Mouse (Mus musculus) kidney, adult 8-10 months (tissue): Measurements from ENCODE around the gene Tmem184b.

Source experiments
- DNase-seq, 2 experiments: peaks; one replicate each; pipeline ENCODE4 v3.0.0; 2022

Tmem184b gene

DNA sequence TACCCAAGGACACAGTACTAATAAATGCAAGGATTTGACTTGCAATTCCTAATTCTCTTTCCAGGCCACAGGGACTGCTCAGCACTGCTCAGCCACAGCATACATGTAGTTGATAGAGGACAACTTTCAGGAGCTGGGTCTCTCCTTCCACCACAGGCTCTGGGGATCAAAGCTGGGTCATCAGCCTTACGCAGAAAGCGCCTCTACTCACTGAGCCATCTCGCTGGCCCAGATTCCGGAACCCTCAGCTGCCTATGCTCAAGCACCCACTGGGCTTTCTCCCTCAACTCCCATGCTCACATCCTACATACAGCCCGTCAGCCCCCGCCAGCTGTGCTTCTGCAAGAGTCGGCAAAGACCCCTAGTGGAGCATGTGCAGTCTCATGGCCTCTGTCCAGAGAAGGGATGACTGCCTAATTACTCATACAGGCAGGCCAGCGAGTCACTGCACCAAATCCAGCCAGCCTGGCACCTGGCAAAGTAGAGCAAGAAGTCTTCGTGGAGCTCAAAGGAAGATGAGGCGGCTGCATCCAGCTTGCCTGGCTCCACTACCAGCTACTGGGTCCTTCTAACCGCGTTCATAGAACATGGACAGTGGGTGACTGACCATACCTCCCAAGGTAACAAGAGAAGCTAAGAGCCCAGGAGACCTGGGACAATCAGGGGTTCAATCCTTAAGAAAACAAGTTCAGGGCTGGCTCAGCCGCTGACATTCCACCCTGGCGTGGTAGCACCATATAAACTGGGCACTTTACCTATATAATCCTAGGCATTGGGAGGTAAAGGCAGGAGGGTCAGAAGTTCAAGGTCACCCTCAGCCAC, 3.9 kb downstream of the Tmem184b start:
- DNase-seq = no peak

DNA sequence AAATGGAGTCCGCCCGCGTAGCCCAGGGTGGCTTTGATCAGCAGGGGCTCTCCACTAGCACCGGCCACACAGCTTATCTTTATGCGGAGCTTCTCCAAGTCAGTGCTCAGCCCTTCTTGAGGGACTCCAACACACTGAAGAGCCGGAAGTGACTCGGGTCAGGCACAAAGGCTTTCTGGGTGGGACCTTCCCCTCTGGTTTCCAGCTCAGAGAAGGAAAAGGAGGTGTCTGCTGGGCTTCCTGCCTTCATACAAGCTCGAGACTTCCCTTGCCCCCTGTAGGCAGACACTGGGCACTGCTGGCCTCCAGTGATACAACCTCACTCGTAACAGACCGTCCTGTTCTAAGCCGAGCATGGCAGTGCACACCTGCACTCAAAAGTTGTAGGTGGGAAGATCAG, 6.6 kb downstream of the Tmem184b start:
- DNase-seq = peak; percentile 58 to 76

DNA sequence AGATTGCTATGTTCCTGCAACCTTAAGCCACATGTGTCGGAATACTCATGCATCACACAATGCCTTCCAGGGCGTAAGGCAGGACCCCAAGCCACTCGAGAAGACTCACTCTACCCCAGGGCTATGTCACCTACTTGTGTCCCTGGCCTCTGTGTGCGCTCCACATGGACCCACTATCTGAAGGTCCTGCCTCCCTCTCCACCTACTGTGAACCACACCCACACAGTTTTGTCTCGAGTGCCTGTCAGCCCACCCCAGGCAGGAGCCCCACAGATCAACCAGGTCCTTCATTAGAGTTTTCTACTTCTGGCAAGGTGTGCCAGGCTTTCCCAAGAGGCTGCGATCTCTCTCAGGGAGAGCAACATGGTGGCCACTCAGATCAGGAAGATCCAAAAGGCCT, 8.1 kb downstream of the Tmem184b start:
- no peak for DNase-seq

DNA sequence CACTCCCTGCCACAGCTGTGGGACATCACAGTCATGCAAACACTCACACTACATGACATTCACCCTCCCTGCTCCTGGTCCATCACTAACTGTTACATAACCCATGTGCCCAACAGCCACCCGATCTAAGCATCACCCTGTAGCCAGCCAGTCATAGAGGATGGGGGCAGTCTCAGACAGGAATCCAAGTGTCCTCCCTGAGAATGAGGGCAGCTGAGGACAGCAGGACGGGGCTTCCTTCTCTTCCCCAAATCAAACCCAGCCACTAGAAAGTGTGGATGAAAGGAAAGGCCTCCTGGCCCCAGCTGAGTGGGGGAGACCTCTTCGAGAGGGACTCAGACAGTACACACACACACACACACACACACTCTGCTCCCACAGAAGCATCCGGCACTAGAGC, 8.5 kb downstream of the Tmem184b start:
- DNase-seq = no peak

DNA sequence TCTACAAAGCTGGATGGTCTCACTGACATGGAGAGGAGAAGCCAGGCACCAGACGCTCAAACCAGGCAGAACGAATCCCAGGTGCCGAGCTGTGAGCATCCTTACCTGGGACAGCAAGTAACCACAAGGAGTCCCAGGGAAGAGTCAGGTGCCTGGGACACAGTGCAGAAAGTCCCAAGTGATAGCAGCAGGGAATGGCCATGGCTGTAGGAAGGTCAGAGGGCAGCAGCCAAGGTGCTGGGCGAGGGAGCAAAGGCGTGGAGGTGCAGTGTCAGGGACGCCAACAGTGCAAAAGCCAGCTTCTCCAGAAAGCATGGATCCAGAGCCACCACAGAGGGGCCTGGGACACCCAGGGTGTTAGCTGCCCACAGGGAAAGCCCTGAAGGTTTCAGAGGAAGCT, 10.3 kb downstream of the Tmem184b start:
- no peak for DNase-seq

DNA sequence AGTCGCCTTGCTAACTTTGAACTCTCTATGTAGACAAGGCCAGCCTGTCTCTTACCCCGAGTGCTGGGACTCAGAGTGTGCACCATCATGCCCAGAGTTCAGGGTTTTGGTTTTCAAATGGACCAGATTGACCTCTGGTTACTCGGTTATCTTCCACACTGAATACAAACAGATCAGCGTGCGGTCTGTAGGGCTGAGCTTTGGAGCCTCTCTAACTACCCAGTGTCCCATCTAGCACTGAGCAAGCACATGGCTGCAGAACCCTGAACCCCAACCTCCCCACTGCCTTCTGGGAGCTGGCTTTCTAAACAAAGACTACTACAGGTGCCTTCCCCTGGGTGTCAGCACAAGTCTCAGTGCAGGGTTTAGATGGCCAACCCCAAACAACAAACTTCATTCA, 10.8 kb downstream of the Tmem184b start:
- no peak for DNase-seq

DNA sequence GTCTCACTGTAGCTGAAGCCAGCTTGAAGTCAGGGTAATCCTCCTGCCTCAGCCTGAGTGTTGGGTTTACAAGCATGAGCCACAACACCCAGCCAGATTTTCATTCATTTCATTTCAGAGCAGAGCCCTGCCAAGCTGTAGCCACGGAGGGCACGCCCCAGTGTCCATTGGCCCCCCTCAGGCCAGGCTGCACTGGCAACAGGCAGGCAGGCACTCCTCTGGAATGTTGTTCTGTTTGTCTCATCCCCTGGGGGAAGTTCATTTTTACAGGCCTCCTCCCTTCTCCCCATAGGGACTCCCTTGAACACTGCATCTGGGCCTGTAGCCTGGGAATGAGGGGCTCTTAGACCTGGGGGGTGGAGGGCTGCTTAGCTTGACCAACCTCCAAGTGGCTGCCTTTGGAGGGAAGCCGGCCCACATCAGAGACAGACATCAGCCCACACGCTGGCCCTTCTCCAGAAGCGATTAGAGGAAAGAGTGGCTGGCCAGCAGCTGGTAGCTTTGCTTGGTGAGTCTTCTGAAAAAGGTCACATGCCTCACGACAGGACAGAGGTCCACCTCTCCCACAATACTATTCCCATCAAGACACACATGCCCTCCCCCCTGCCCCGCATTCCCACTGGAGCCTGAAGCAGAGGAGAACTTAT, 11.8 kb downstream of the Tmem184b start:
- peak; percentile 65 to 78 for DNase-seq

DNA sequence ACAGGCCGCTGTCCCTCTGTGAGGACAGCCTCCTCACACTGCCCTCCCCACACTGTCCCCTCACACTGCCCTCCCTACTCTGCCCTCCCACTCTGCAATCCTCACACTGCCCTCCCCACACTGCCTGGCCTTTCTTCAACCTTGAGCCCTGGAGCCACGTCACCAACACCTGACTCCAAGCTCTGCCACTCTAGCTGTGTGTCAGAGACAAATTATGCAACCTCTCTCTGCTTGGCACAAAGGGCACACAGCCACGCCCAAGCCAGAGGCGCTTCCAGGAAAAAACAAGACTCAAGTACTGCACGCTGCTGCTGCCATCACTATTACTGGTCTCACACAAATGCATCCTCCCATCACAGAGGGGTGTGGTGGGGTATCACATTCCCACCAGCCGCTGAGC, 12.9 kb downstream of the Tmem184b start:
- DNase-seq = peak; percentile 67 to 80

DNA sequence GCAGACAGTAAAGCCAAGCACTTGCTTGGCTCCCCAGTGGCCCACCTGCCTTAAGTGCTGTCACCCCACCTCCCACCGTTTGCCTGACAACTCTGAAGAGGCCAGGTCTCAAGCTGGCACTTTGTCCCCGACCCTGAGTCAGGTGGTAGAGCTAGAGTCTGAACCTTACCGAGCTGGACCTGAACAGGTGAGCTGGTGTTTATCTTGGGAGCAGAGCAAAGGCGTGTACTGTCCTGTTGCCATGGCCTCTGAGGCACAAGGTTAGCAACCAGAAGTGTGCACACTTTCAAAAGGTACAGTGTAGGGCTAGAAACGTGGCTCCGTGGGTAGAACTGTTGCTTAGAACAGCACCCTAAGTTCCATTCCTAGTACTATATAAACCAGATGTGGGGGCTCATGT, 15.2 kb downstream of the Tmem184b start:
- DNase-seq = no peak

DNA sequence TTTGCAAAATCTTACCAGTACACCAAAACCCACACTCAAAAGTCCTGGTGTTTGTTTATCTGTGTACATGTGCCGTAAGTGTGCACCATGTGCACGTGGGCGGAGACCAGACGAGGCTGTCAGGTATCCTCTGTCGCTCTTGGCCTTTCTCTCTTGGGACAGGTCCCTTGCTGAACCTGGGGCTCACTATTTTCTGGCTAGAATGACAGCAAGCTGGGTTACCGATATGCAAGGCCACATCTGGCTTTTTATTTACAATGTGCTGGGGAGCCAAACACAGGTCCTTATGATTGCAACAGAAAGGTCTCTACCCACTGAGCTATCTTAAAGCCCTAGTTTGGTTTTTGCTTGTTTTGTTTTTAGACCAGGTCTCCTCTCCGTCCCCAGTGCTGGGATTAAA, 15.8 kb downstream of the Tmem184b start:
- DNase-seq = no peak

DNA sequence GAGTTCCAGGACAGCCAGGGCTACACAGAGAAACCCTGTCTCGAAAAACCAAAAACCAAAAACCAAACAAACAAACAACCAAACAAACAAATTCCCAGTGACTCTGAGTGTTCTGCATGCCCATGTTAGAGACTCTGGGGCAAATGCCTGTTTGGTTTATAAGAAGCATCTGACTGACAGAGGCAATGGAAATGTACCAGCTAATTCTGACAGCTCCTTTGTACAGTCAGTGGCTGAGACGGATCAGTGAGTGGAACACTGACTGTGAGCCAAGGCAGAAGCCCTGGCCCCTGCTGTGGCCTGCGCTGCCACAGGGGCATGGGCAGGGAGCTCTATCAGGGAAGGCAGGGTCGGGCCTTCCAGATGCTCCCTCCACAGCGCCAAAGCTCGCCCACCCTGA, 16.3 kb downstream of the Tmem184b start:
- DNase-seq = no peak

DNA sequence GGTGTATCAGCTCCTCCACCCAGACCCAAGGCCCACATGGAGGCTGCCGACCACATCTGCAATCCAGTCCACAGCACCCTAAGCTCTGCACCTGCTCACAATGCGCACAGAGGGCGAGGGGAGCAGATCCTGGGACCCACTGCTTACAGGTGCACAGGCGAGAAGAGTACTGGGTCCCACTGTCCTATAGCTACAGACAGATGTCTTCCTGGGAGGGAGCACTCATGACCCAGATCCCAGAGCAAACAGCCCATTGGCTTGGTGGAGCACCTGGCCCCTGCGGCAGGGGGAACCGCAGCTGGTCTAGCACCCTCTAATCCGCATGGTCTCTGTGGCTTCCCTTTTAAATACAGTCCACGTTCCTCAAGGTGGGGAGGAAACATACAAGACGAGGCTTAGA, 21.7 kb downstream of the Tmem184b start:
- DNase-seq = no peak

DNA sequence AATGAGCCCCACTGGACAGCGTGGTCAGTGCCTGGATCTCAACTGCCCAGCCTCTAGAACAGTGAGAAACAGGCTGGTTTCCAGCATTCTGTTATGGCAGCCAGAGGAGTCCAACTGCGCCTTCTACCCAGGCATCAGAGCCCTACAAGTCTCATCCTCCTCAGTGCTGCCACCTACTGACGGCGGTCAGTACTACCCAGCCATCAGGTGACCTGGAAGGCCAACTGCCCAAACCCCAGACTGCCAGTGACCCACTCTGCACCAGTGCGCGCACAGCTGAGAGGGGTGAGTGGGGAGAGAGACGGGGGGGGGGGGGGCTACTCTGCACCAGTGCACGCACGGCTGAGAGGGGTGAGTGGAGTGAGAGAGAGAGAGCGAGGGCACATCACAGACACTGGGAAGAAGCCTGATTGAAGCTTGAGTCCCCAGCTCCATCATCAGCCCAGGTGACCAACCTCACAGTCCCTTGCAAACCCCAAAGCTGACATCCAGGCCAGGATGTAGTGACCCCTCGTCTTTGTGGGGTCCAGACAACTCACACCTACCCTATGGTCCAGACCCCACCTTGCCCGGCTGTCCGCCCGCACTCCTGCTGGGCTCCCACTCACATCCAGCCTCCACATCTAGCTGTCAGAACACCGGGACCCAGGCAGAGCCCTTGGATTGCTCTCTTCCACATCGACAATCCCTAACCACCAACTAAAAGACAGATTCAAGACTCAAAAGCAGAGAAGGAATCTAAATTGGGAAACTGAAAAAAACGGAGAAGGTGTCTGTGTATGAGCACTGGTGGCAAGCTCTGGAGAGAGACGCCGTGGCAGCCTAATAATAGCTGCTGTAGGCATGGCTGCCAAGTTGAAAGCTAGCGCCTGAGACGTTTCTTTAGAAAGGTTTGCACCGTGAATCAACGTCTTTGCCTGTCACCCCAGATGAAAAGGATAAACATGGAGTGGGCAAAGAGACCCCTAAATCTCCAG, 22.6 kb downstream of the Tmem184b start:
- DNase-seq = peak; percentile 61 to 82

DNA sequence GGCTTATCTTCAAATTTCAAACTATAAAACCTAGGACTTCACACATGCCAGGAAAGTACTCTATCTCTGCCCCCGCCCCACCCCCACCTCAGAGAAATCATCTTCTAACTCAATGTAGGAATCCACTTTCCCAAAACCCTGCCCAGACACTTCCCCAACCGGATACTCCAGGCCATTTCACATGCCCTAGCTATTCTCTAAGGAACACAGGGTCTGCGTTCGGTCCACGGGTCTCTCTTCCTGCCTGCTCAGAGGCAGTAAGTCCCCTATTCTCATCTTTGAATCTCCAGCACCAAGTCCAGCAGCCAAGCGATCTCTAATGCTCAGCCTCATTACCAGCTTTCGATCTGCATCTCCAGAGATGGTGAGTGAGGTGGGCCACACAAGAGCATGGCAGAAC, 23.7 kb downstream of the Tmem184b start:
- DNase-seq = no peak

DNA sequence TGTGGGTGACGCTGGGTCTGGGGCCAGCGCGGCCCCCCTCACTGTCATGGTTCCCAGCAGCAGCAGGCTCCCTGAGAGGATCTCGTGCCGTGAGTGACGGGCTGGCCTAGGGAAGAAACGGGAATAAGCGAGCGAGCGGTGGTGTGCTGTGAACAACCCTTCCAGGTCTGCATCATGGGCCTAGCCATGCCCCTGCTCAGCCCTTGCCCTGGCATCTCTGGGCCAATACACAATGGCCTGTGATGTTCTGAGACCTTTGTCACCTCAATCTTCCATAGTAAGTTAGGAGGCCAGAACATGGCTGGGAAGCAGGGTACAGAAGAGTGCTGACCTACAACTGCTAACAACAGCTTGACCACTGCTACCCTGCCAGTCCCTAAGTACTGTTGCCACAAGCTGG, 24.8 kb downstream of the Tmem184b start:
- no peak for DNase-seq

DNA sequence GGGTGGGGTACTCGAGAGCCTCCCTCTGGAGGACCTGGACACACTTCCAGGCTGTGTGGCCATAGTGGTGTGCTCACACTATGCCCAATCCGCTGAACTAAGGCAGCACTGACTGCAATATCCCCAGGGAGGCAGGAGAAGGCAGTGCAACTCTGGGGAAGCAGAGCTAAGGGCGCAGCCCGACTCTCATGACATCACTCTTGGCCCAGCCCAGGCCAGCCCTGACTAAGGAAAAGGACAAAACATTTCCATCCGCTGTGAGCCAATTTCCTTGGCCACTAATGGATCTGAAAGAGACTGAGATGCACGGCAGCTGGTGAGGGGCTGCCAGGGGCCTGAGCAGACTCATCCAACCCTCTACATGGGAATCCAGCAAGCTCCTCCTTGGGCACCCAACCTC, 25.7 kb downstream of the Tmem184b start:
- peak; percentile 56 for DNase-seq

DNA sequence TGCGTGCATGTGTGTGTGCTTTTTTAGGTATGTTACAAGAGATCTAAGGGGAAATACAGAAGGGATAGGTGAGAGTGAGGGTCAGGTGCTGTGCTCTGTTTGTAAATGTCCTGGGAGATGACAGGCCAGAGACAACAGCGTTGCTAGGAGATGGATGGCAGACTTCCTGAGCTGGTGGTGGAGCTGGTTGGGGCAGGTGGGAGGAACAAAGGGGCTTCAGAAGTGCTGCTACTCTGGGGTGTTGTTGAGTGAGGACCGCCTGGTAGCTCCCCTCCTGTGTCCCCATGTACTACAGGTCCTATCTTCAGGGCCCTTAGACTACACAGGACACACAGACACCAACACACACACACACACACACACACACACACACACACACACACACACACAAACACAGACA, 28.6 kb downstream of the Tmem184b start:
- no peak for DNase-seq

DNA sequence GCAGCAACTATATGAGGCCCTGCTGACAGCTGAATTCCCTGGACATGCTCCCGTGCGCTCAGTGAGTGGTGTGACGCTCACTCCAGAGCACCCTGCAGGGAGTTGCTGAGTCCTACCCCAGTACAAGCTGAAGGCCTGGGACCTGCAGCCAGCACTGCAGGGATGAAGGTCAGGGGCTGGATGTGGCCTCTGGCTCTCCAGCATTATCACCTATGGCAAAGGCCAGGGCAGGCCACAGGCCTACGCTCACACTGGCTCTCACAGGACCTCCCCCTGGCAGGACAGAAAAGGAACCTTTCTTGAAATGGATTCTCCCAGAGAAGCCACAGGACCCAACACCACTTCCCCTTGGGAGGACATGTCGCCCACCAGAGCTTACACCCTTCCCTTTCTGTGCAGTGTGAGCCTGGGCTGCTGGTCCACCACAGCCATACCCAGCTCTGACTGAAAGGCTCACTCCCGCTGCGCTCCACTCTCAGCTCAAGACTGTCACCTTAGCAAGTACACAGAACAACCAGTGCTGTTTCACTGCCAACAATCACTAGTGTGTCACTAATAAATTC, 33.0 kb downstream of the Tmem184b start:
- DNase-seq = no peak

DNA sequence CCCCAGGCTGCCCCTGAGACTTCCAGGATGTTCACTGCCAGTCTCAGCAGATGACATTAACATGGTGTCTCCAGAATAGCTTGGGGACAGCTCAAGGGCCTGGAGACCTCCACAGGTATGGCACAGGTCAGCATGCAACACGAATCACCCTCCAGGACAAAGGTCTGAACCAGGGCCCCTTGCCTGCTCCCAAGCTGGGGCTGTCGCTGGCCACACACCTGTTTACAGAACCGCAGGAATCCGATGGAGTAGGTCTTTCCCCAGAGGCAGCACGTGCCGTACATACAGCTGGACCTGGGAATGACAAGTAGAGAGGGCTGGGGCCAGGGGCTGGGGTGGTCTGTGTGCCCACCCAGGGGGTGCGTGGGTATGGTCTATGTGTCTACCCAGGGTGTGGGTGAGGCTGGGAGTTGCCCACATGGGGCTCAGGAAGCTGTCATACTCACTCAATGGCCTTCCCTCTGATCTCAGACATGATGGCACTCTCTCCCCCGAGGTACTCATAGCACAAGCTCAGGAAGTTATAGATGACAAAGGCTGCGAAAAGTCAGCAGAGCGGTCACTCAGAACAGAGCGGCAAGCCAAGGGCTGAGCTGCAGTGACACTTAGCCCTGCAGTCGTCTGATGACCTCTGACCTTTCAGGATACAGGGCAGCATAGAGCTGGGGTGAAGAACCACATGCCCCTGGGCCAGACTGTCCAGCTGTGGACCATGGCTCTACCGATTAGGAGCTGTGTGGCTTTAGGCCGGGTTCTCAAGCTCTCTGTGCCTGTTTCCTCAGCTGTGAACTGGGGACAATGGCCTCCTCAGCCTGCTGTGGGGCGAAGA, 33.7 kb downstream of the Tmem184b start:
- DNase-seq = no peak

DNA sequence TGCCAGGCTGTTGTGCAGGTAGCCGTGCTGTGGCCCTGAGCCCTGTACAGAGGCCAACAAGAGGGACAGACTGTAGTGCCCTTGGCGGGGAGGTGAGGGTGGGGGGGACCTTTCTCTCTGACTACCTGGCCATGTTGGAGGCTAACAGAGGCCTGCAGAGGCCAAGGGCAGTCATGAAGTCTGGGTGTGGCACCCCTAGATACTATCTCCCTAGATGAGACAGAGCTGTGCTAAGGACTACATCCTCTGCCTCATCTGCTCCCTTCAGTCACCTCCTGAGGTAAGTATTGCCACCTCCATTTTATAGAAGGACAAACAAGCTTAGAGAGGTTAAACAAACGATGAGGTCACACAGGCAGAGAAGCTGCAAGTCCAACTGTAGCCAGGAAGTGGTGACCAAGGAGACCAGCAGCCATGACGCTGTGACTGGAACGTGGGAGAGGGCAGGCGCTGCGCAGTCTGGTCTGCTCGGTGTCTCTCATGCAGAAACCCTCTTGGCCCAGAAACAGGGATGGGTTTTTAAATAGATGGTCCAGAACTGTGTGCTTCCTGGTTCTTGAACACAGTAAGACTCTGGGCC, 34.4 kb downstream of the Tmem184b start:
- DNase-seq = no peak

DNA sequence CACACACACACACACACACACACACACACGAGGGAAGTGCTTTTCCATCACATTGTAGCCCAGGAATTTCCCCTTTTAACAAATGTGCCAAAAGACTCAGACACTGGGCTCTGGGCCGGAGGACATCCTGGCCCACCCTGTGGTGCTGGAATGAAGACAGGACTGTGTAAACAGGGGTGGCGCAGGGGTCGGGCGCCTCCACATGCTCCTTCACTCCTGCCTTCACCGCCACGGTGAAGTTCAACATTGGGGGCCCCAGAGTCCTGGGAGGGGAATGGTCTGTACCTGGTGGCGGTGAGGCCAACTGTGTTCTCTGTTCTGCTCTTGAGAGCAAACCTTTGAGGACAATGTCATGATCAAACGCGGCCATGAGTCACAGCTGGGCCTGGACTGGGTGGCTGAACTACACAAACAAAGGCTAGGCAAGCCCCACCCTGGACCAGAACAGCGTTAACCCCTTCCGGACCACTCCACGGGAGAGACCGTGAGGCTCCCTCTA, 35.0 kb downstream of the Tmem184b start:
- peak; percentile 35 to 53 for DNase-seq

DNA sequence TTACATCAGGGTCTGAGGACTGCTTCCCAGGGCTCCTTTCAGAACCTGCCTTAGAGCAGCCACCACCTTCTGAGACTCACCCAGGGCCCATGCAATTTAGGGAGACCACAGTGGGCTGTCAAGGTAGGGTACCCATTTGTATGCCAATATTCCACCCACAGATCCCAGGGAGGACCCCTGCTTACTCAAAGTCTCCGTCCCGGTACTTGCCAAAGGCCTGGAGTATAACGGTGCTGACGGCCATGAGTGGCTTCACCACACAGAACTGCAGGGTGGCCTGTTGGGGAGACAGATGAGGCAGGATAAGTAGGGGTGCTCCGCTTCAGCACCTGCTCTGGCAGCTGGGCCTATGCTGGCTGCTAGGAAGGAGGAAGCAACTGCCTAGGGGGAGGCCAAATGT, 37.0 kb downstream of the Tmem184b start:
- DNase-seq = no peak
